Mouse (Mus musculus) ES-E14 (cell line): ENCODE measurements around the gene Samd4. TPM values are rescaled to one million over a fixed set of nuclear protein-coding genes. Genes with fewer than 3 reads are reported as not detected.

Experiments used
- DNase-seq: peaks from one replicate; pipeline ENCODE4 v3.0.0-alpha.2; 2013; ENCODE audit warnings: low read depth, low spot score
- H3K27ac ChIP-seq: 2 replicates; pipeline ENCODE4 v1.5.1; 2012; ENCODE audit warnings: low read depth, mild to moderate bottlenecking, low read length, moderate library complexity, mixed read lengths; ENCODE audit not compliant: poor library complexity, insufficient read depth, severe bottlenecking
- H3K36me3 ChIP-seq: 2 replicates; pipeline ENCODE4 v1.6.1; 2012; ENCODE audit warnings: mild to moderate bottlenecking, low read length, moderate library complexity, mixed read lengths; ENCODE audit not compliant: control insufficient read depth, poor library complexity, insufficient read depth, severe bottlenecking
- H3K4me1 ChIP-seq, 2 experiments: fragments of 150-350 bp in 1 of 2; sonication (generic) in 1 of 2; 2 replicates each; pipeline ENCODE4 v1.6.1; 2012; ENCODE audit warnings: low read length in 2 of 2, mild to moderate bottlenecking in 1 of 2, mixed read lengths in 1 of 2; ENCODE audit not compliant: control insufficient read depth in 2 of 2, insufficient read depth in 2 of 2, poor library complexity in 1 of 2
- H3K4me3 ChIP-seq, 2 experiments: fragments of 150-350 bp in 1 of 2; sonication (generic) in 1 of 2; 2 replicates each; pipeline ENCODE4 v1.5.1; 2012; ENCODE audit warnings: low read length in 2 of 2, low read depth in 1 of 2, mild to moderate bottlenecking in 1 of 2, mixed read lengths in 1 of 2; ENCODE audit not compliant: insufficient read depth in 1 of 2, poor library complexity in 1 of 2, severe bottlenecking in 1 of 2
- H3K9ac ChIP-seq: 2 replicates; pipeline ENCODE4 v1.6.1; 2012; ENCODE audit warnings: low read depth, mild to moderate bottlenecking, low read length, mixed read lengths; ENCODE audit not compliant: poor library complexity, insufficient read depth, severe bottlenecking
- H3K9me3 ChIP-seq: fragments of 150-350 bp; sonication (generic); 2 replicates; pipeline ENCODE4 v1.6.1; 2012; ENCODE audit warnings: low read depth, mild to moderate bottlenecking, low read length; ENCODE audit not compliant: control insufficient read depth, insufficient read depth
- CHD2 ChIP-seq: IDR thresholded peaks from 2 replicates; pipeline ENCODE4 v1.6.1; 2014; ENCODE audit warnings: mild to moderate bottlenecking, low read depth, low read length, inconsistent platforms
- HCFC1 ChIP-seq: IDR thresholded peaks from 2 replicates; pipeline ENCODE4 v1.6.1; 2012; ENCODE audit warnings: low read length, inconsistent platforms, borderline replicate concordance; ENCODE audit not compliant: insufficient read depth
- MAFK ChIP-seq: IDR thresholded peaks from 2 replicates; pipeline ENCODE4 v1.6.1; 2014; ENCODE audit warnings: mild to moderate bottlenecking, low read depth, low read length, inconsistent platforms; ENCODE audit not compliant: insufficient read depth
- ZC3H11A ChIP-seq: IDR thresholded peaks from 2 replicates; pipeline ENCODE4 v1.6.1; 2012; ENCODE audit warnings: low read depth, mild to moderate bottlenecking, inconsistent platforms, low read length, borderline replicate concordance
- ZNF384 ChIP-seq: IDR thresholded peaks from 2 replicates; pipeline ENCODE4 v1.6.1; 2012; ENCODE audit warnings: low read depth, low read length, inconsistent platforms
- in situ Hi-C, 2 experiments: fragments of 600-800 bp; cut with MboI; formaldehyde crosslinking; loops; one replicate each; pipeline ENCODE4 v1.15.1; 2025; ENCODE audit warnings: low sequenced_read_pairs in 2 of 2, inconsistent platforms in 1 of 2; ENCODE audit not compliant: unreplicated experiment in 2 of 2
- total RNA-seq: library from RNA; depleted of rRNA; stranded (reverse); fragments of 300-350 nt; gene quantifications from 2 replicates; pipeline ENCODE4 v1.2.3, GENCODE M21; 2012

The Samd4 gene
- total RNA-seq, 1 experiment: 4.2 TPM

DNA sequence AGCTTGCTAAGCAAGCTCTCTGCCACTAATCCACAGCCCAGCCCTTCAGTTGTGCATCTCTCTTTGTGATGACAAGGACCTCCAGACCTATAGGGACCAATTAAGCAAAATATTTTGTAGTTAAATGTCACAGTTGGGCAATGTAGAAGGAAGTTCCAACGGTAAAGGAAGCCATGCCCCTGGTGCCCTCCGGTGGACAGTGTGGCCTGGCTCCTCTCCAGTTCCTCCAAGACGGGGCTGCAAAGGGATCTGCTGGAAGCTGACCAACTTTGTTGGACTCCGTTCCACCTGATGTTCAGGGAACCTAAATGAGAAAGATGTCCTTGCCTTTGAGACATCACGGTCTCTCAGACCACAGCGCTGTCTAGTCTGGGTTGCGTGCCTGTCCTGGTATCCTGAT lies 234.9 kb downstream of the Samd4 start:
- Histone ChIP-seq H3K9me3 (no peaks in the 10 kb centered on the region), H3K9ac (no peak overlapping the region), H3K4me3 (no peak overlapping the region), H3K27ac (no peak overlapping the region), H3K4me1 (no peaks in the 10 kb centered on the region), H3K36me3 (no peaks in the 10 kb centered on the region)
- in situ Hi-C loops: no loop called here
- DNase-seq: no peak
- no peak for TF ChIP-seq MAFK
- TF ChIP-seq HCFC1: no peak
- TF ChIP-seq ZC3H11A: no peak
- no peak for TF ChIP-seq ZNF384
- TF ChIP-seq CHD2: no peak

GRCm38 (mm10) chr14:47127987-47128386 lies 245.3 kb downstream of the Samd4 start:
- TF ChIP-seq ZNF384 (no peak), ZC3H11A (no peak), CHD2 (no peak)
- in situ Hi-C loops: no loop called here
- no peak for DNase-seq
- H3K27ac ChIP-seq: no peak overlapping the region
- H3K4me1 ChIP-seq: no peaks in the 10 kb centered on the region
- no peak overlapping the region for H3K9ac ChIP-seq
- H3K9me3 ChIP-seq: no peaks in the 10 kb centered on the region
- H3K36me3 ChIP-seq: no peaks in the 10 kb centered on the region
- H3K4me3 ChIP-seq: no peak overlapping the region

- no peak overlapping the region for H3K27ac ChIP-seq
- H3K9me3 ChIP-seq: no peaks in the 10 kb centered on the region
- TF ChIP-seq ZNF384: no peak
- TF ChIP-seq ZC3H11A: no peak
- TF ChIP-seq CHD2: no peak
- no peak for TF ChIP-seq HCFC1
- TF ChIP-seq MAFK: no peak
- H3K36me3 ChIP-seq: no peaks in the 10 kb centered on the region
- no peak overlapping the region for H3K4me3 ChIP-seq
- H3K4me1 ChIP-seq: no peaks in the 10 kb centered on the region
- H3K9ac ChIP-seq: no peak overlapping the region
- in situ Hi-C loops: no loop called here
- DNase-seq: no peak
Observed at GRCm38 (mm10) chr14:47133948-47134347, 251.3 kb downstream of the Samd4 start.

DNA sequence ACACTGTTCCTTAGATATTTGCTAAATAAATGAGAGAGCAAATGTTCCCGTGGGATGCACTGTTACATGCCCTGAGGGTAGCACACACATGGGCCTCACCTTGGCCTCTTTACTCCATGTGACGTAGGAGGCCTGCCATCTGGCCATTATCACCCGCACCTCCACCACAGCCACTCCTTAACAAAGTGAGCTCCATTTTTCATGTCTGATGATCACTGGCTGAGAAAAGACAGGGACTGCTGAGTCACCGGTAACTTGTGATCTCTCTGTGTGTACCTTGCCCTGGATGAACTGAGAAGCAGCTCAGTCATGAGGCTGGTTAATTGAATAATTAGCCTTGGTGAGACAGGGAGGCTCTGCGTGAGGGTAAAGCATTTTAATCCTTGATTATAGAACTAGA lies 254.0 kb downstream of the Samd4 start:
- Histone ChIP-seq H3K9me3 (no peaks in the 10 kb centered on the region), H3K9ac (no peak overlapping the region), H3K4me3 (no peak overlapping the region), H3K36me3 (no peaks in the 10 kb centered on the region), H3K27ac (no peak overlapping the region), H3K4me1 (no peaks in the 10 kb centered on the region)
- in situ Hi-C loops: no loop called here
- DNase-seq: no peak
- TF ChIP-seq ZC3H11A (no peak), MAFK (no peak), CHD2 (no peak), HCFC1 (no peak), ZNF384 (no peak)

DNA sequence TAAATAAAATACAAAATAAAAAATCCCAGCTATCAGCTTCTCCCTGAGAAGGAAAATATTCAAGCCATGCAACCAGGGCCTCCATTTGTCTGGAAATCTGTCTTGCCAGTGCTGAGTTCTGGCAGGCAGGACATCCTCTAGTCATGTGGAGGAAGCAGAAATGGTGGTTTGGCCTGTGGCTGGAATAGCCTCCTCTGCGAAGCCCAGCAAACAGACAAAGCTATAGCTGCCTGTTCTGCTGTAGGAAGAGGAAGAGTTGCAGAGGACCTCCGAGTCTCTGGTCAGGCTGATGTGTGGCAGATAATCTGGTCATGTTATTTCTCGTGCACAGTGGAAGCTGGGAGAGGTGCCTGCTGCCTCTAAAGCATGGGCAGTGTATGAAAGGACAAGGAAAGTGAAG lies 256.2 kb downstream of the Samd4 start:
- H3K4me3 ChIP-seq: no peak overlapping the region
- DNase-seq: no peak
- H3K9ac ChIP-seq: no peak overlapping the region
- TF ChIP-seq ZNF384: no peak
- no peak for TF ChIP-seq CHD2
- TF ChIP-seq ZC3H11A: no peak
- no peak for TF ChIP-seq HCFC1
- TF ChIP-seq MAFK: no peak
- in situ Hi-C loops: no loop called here
- H3K4me1 ChIP-seq: no peaks in the 10 kb centered on the region
- H3K9me3 ChIP-seq: no peaks in the 10 kb centered on the region
- H3K27ac ChIP-seq: no peak overlapping the region
- no peaks in the 10 kb centered on the region for H3K36me3 ChIP-seq
